Mouse (Mus musculus): Measurements from ENCODE around the gene Gorasp1.

- TF ChIP-seq GATA1 (IDR thresholded peaks at IDR 0.05; ENCODE audit: low read length) (no peak), TAL1 (IDR thresholded peaks at IDR 0.05; ENCODE audit: low read length) (no peak)
Observed at GRCm38 (mm10) chr9:119978811-119979441, 41.6 kb upstream of the Gorasp1 start.

Data from erythroblast, embryonic 14.5 days (primary cell).